Mouse (Mus musculus) right cerebral cortex, postnatal 14 days (tissue): ENCODE data around the gene Dhrs1.

Experiments used
- DNase-seq: peaks from one replicate; pipeline ENCODE4 v3.0.0; 2022

The Dhrs1 gene

GRCm38 (mm10) chr14:55721076-55721475 is 24.4 kb downstream of the Dhrs1 start:
- DNase-seq = no peak

DNA sequence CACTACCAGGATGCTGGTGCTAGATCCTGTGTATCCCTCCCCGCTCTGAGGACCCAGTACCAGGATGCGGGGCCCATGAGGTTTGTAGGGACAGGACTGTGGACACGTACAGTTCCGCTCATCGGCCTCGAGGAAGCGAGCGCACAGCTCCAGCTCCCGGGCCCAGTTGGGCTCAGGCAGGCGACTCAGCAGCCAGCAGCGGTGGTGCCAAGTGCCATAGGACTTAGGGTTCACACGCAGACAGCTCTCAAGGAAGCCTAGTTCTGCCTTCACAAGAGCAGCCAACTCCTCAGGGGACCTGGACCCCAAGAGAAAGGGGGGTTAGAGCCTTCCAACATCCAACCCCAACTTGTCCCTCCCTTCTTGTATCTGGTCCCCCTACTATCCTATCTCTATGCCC is 24.8 kb downstream of the Dhrs1 start:
- no peak for DNase-seq

- DNase-seq = no peak
These were observed 25.8 kb downstream of the Dhrs1 start for GRCm38 (mm10) chr14:55719737-55720136.

GRCm38 (mm10) chr14:55716884-55717283 is 28.6 kb downstream of the Dhrs1 start:
- DNase-seq = no peak

- no peak for DNase-seq
These were observed 29.2 kb downstream of the Dhrs1 start for GRCm38 (mm10) chr14:55716271-55716670.

DNA sequence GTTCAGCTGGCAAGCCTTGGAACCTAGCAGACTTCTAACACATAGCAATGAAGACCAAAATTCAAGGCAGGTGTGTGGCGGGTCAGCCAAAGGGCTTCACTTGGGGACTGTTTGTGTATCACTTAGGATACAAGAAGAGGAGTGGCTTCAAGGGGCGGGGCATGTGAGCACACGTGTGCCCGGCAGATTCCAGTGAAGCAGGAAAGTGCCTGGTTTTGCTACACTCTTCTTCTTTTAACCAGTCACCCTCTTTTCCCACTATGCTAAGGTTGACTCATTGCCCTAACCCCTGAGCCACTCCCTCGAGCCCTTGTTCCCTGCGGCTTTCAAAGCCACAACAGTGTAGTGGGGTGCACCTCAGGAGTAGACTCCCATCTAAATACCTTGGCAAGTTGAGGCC is 30.6 kb downstream of the Dhrs1 start:
- no peak for DNase-seq

- no peak for DNase-seq
These were observed 31.8 kb downstream of the Dhrs1 start, which contains the start of gene Tgm1 for GRCm38 (mm10) chr14:55713729-55714122. Gene Tgm1, minus strand, starts transcription at chr14:55713926.

DNA sequence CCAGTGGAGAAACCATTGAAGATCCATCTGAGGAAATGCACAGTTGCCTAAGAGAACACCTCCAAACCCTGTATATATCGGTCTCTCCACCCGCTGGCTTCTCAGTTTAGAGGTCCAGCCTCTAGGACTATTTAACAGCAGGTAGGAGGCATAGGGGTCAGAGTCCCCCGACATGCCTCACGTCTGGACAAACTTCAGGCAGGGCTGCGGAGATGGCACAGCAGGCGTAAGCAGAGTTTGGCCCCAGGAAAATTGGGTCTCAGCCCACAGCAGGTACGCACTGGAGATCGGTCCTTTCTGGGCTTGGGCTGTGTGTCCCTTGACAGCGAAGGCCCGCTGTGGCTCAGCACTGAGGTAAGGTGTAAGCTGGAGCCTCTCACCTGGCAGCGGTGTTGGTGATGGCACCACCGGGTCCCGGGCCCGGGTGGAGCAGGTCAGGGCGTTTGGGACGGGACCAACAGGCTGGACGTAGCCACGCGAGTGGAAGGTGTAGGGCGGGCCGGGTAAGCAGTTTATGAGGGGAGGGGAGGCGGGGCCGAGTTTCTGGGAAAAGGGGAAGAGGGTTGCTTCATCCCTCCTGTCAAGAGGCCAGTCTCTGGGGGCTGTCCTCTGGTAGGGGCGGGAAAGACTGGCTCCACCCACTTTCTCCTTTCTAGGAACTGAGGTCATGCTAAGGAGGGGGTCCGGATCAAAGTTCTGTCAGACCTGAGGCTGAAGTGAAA is 32.3 kb downstream of the Dhrs1 start:
- DNase-seq = no peak

DNA sequence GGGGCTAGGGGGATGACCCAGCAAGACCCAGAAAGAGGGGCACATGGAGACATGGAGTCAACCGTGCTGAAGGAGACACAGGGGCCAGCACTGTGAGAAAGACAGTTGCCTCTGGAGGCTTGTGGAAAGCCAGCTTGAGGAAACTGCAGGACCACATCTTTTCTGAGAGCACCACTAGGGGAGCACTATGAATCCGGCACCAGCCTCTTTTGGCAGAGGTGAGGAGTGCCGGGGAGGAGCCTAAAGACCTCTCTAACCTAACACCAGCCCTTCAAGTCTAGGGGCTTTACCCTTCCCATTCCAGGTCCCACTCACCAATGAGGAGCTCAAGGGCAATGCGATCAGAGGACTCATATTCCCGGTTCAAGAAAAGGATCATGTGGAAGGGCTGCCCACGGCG is 33.7 kb downstream of the Dhrs1 start:
- no peak for DNase-seq

- no peak for DNase-seq
These were observed 36.0 kb downstream of the Dhrs1 start for GRCm38 (mm10) chr14:55709509-55709908.

DNA sequence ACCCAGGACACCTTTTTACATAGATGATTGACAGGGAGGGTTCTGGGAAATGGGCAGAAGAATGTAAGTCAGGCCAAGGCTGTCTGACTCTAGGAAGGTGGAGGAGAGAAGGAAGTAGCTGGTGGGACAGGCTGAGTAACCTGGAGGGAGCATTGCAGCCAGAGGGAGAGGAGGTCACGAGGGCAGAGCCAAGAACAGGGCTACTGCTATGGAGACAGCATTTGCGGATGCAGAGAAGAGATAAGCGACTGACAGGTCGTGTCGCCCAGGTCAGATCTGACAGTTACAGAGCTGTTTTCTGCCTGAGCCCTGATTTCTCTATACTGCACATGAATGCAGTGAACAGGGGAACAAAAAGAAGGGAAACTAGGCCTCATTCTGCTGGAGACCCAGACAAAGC is 38.1 kb downstream of the Dhrs1 start:
- DNase-seq = no peak

GRCm38 (mm10) chr14:55706051-55706600 is 39.4 kb downstream of the Dhrs1 start:
- no peak for DNase-seq

GRCm38 (mm10) chr14:55702761-55703160 is 42.7 kb downstream of the Dhrs1 start:
- DNase-seq = no peak

DNA sequence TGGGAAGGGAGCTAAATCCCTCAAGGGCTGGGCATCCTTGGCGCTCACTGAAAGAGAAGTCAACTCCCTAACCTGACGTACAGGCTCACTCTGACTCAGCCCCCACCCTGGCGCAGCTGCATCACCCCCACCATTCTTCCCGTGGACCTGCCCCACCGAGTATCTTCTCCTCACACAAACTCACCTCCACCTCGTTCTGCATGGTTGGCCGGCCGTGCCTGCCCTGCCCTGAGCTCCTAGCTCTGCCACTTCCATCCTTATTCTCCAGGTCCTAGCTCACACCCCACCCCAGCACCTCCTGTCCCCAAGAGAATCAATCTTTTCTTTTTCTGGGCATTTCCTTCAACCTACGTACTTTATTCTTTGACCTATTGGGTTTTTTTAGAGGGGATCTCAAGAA is 44.4 kb downstream of the Dhrs1 start:
- no peak for DNase-seq

GRCm38 (mm10) chr14:55697226-55697625 is 48.3 kb downstream of the Dhrs1 start:
- DNase-seq = no peak

- no peak for DNase-seq
These were observed 56.1 kb downstream of the Dhrs1 start for GRCm38 (mm10) chr14:55689433-55689832.
